Mouse (Mus musculus): ENCODE measurements around the gene Ints7. TPM values are rescaled to one million over a fixed set of nuclear protein-coding genes. Genes with fewer than 3 reads are reported as not detected.

The Ints7 gene
- polyA plus RNA-seq, 2 experiments = 13.5 to 16.8 TPM

- no peaks in the 10 kb centered on the region for H3K9me3 ChIP-seq (ENCODE audit: control insufficient read depth, low read length)
- H3K4me3 ChIP-seq (ENCODE audit: insufficient read depth in 1 of 2, low read depth in 2 of 2, low read length in 2 of 2) = no peak overlapping the region
- ATAC-seq (ENCODE audit: insufficient read depth) = no peak
- no peak overlapping the region for H3K27ac ChIP-seq
- DNase-seq (ENCODE audit: low read depth in 3 of 3, low spot score in 3 of 3) = no peak
- WGBS (ENCODE audit: insufficient replicate concordance) = 85% methylated on average over 4 of the region's 4 CpGs
- H3K27me3 ChIP-seq (ENCODE audit: control insufficient read depth, insufficient read depth, low read length) = no peaks in the 10 kb centered on the region
- TF ChIP-seq CTCF (IDR thresholded peaks at IDR 0.05; ENCODE audit: low read depth) (no peak), EP300 (IDR thresholded peaks at IDR 0.05; ENCODE audit: low read depth) (no peak)
- no peak overlapping the region for H3K9ac ChIP-seq (replicated peaks)
- no peaks in the 10 kb centered on the region for H3K4me1 ChIP-seq (replicated peaks; ENCODE audit: control insufficient read depth in 2 of 2, insufficient read depth in 2 of 2, low read length in 1 of 2)
- no peak overlapping the region for H3K4me2 ChIP-seq (ENCODE audit: low read depth)
- peaks cover 74% of the 10 kb centered on the region for H3K36me3 ChIP-seq (replicated peaks; ENCODE audit: control insufficient read depth, insufficient read depth, low read depth)
Measured at GRCm38 (mm10) chr1:191550786-191551185, 24.6 kb upstream of the Ints7 start.

GRCm38 (mm10) chr1:191557109-191557508 is 18.3 kb upstream of the Ints7 start:
- ATAC-seq (ENCODE audit: insufficient read depth) (0 out of 2 replicates have a peak, but pooled peaks have one; percentile 45), DNase-seq (ENCODE audit: low read depth in 3 of 3, low spot score in 3 of 3) (no peak)
- H3K4me2 ChIP-seq (ENCODE audit: low read depth) = no peak overlapping the region
- no peaks in the 10 kb centered on the region for H3K9me3 ChIP-seq (ENCODE audit: control insufficient read depth, low read length)
- H3K9ac ChIP-seq (replicated peaks) = no peak overlapping the region
- H3K27me3 ChIP-seq (ENCODE audit: control insufficient read depth, insufficient read depth, low read length) = no peaks in the 10 kb centered on the region
- H3K27ac ChIP-seq = no peak overlapping the region
- peaks cover 83% of the 10 kb centered on the region for H3K36me3 ChIP-seq (replicated peaks; ENCODE audit: control insufficient read depth, insufficient read depth, low read depth)
- no peak overlapping the region for H3K4me3 ChIP-seq (ENCODE audit: insufficient read depth in 1 of 2, low read depth in 2 of 2, low read length in 2 of 2)
- no peak for TF ChIP-seq EP300 (IDR thresholded peaks at IDR 0.05; ENCODE audit: low read depth)
- TF ChIP-seq CTCF (IDR thresholded peaks at IDR 0.05; ENCODE audit: low read depth) = no peak
- 78% methylated on average over 8 of the region's 8 CpGs for WGBS (ENCODE audit: insufficient replicate concordance)
- H3K4me1 ChIP-seq (replicated peaks; ENCODE audit: control insufficient read depth in 2 of 2, insufficient read depth in 2 of 2, low read length in 1 of 2) = no peaks in the 10 kb centered on the region

DNA sequence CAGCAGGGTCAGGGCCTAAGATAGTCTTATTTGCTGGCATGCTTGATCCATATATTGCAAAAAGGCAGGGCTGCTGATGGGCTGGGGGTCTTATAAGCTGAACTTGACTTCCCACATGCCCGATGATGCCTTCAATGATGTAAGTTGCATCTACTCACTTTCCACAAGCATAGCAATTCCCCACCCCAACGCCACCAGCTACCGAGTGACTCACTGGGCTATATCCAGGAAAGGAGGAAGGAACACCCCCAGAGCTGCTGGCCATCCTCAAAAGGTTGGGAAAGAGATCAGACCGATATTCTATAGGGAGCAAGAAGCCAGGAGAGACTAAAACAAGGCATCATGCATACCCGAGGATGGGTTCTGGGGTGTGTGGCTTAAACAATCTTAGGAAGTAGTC is 15.7 kb upstream of the Ints7 start:
- Histone ChIP-seq H3K4me2 (ENCODE audit: low read depth) (no peak overlapping the region), H3K9ac (replicated peaks) (no peak overlapping the region), H3K4me1 (replicated peaks; ENCODE audit: control insufficient read depth in 2 of 2, insufficient read depth in 2 of 2, low read length in 1 of 2) (no peaks in the 10 kb centered on the region), H3K27me3 (ENCODE audit: control insufficient read depth, insufficient read depth, low read length) (no peaks in the 10 kb centered on the region), H3K27ac (no peak overlapping the region), H3K4me3 (ENCODE audit: insufficient read depth in 1 of 2, low read depth in 2 of 2, low read length in 2 of 2) (no peak overlapping the region), H3K9me3 (ENCODE audit: control insufficient read depth, low read length) (no peaks in the 10 kb centered on the region), H3K36me3 (replicated peaks; ENCODE audit: control insufficient read depth, insufficient read depth, low read depth) (peaks cover 73% of the 10 kb centered on the region)
- TF ChIP-seq EP300 (IDR thresholded peaks at IDR 0.05; ENCODE audit: low read depth) (no peak), CTCF (IDR thresholded peaks at IDR 0.05; ENCODE audit: low read depth) (no peak)
- no peak for ATAC-seq (ENCODE audit: insufficient read depth)
- DNase-seq (ENCODE audit: low read depth in 3 of 3, low spot score in 3 of 3) = no peak
- 78% methylated on average over 5 of the region's 5 CpGs for WGBS (ENCODE audit: insufficient replicate concordance)

DNA sequence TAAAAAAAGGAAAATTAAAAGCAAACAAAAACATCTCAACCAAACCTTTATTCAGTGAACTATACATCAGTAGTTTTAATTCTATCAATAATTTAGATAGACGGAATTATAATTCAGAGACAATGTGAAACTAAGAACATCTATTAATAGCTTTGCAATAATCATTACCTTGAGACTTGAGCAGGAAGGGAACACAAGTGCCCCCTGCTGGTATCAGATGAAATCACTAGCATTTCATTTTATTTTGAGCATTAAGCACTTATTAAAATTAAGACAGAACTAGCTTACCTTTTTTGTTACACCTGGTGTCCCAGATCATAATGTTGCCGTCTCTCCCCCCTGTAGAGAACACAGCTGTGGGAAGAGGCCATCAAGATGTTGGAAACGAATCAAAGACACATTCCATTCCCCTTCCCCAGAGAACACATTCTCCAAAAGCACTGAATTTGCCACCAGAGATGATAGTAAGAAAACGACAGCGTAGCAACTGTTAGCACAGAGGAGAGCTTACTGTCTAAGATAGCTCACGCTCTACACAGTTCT is 12.5 kb upstream of the Ints7 start:
- peak in 1 of 3 experiments; percentile 33 for DNase-seq (ENCODE audit: low read depth in 3 of 3, low spot score in 3 of 3)
- no peak for ATAC-seq (ENCODE audit: insufficient read depth)
- peaks cover 67% of the 10 kb centered on the region for H3K36me3 ChIP-seq (replicated peaks; ENCODE audit: control insufficient read depth, insufficient read depth, low read depth)

GRCm38 (mm10) chr1:191567859-191568258 is 7.6 kb upstream of the Ints7 start:
- Histone ChIP-seq H3K4me2 (ENCODE audit: low read depth) (no peak overlapping the region), H3K4me3 (ENCODE audit: insufficient read depth in 1 of 2, low read depth in 2 of 2, low read length in 2 of 2) (no peak overlapping the region), H3K9ac (replicated peaks) (no peak overlapping the region), H3K27ac (no peak overlapping the region), H3K27me3 (ENCODE audit: control insufficient read depth, insufficient read depth, low read length) (no peaks in the 10 kb centered on the region), H3K9me3 (ENCODE audit: control insufficient read depth, low read length) (no peaks in the 10 kb centered on the region), H3K4me1 (replicated peaks; ENCODE audit: control insufficient read depth in 2 of 2, insufficient read depth in 2 of 2, low read length in 1 of 2) (0 out of 4 replicates have a peak, but pooled peaks cover 2 to 3% of the 10 kb centered on the region in 2 experiments), H3K36me3 (replicated peaks; ENCODE audit: control insufficient read depth, insufficient read depth, low read depth) (peaks cover 55% of the 10 kb centered on the region)
- TF ChIP-seq CTCF (IDR thresholded peaks at IDR 0.05; ENCODE audit: low read depth) (peak; percentile 19; the same call in 1 of the 2 replicates), EP300 (IDR thresholded peaks at IDR 0.05; ENCODE audit: low read depth) (no peak)
- ATAC-seq (ENCODE audit: insufficient read depth) (no peak), DNase-seq (ENCODE audit: low read depth in 3 of 3, low spot score in 3 of 3) (no peak)
- WGBS (ENCODE audit: insufficient replicate concordance) = 74% methylated on average over 1 of the region's 1 CpGs

More for the DNA sequence above, 12.5 kb upstream of the Ints7 start:
- H3K4me1 ChIP-seq (replicated peaks; ENCODE audit: control insufficient read depth in 2 of 2, insufficient read depth in 2 of 2, low read length in 1 of 2) = no peaks in the 10 kb centered on the region
- 60% methylated on average over 6 of the region's 6 CpGs for WGBS (ENCODE audit: insufficient replicate concordance)
- H3K4me3 ChIP-seq (ENCODE audit: insufficient read depth in 1 of 2, low read depth in 2 of 2, low read length in 2 of 2) = no peak overlapping the region
- H3K27ac ChIP-seq = no peak overlapping the region
- TF ChIP-seq CTCF (IDR thresholded peaks at IDR 0.05; ENCODE audit: low read depth) (peak; percentile 64), EP300 (IDR thresholded peaks at IDR 0.05; ENCODE audit: low read depth) (no peak)
- H3K4me2 ChIP-seq (ENCODE audit: low read depth) = no peak overlapping the region
- H3K9ac ChIP-seq (replicated peaks) = no peak overlapping the region
- H3K9me3 ChIP-seq (ENCODE audit: control insufficient read depth, low read length) = no peaks in the 10 kb centered on the region
- no peaks in the 10 kb centered on the region for H3K27me3 ChIP-seq (ENCODE audit: control insufficient read depth, insufficient read depth, low read length)

All from liver, embryonic 14.5 days (tissue).